ENCODE assay signal across 8 mouse cellular contexts in genomic region chr10:61745133-61745532, GRCm38 (mm10). TPM values are rescaled to one million over a fixed set of nuclear protein-coding genes. Genes with fewer than 3 reads are reported as not detected.
DNase-seq lines count a peak whose midpoint lies in the region; ATAC-seq and TF ChIP-seq lines count a peak whose summit lies in the region.

No protein-coding gene starts in this region.

- no peak overlapping the region for H3K27ac ChIP-seq in intestine, postnatal 0 days (ENCODE audit: low read depth, low read length)
- no peak overlapping the region for H3K27ac ChIP-seq in intestine, embryonic 15.5 days
- no peak overlapping the region for H3K27ac ChIP-seq in ES-Bruce4 (ENCODE audit: insufficient read depth, low read length)

- no peaks in the 10 kb centered on the region for H3K27me3 ChIP-seq in intestine, postnatal 0 days (replicated peaks; ENCODE audit: control insufficient read depth, insufficient read depth, low read length)
- H3K27me3 ChIP-seq in intestine, embryonic 15.5 days (replicated peaks) = no peaks in the 10 kb centered on the region
- no peaks in the 10 kb centered on the region for H3K27me3 ChIP-seq in ES-Bruce4 (ENCODE audit: control insufficient read depth, insufficient read depth, low read length, poor library complexity, severe bottlenecking)

- peaks cover 40% of the 10 kb centered on the region; the same call in 1 of the 2 replicates for H3K36me3 ChIP-seq in intestine, postnatal 0 days (ENCODE audit: control insufficient read depth, insufficient read depth)
- peaks cover 46% of the 10 kb centered on the region for H3K36me3 ChIP-seq in intestine, embryonic 15.5 days
- no peaks in the 10 kb centered on the region for H3K36me3 ChIP-seq in ES-Bruce4 (ENCODE audit: control insufficient read depth, insufficient read depth, low read length, poor library complexity, severe bottlenecking)

- no peak for ATAC-seq in intestine, postnatal 0 days
- no peak for ATAC-seq in intestine, embryonic 15.5 days
- ATAC-seq in frontal cortex, adult (ENCODE audit: low TSS enrichment) = no peak
- ATAC-seq in monocyte, adult 5-6 weeks (replicated peaks; ENCODE audit: insufficient number of reproducible peaks, low FRiP score, low TSS enrichment, poor library complexity, severe bottlenecking) = no peak

- WGBS in intestine, postnatal 0 days = 90% methylated on average over 4 of the region's 4 CpGs
- 90% methylated on average over 4 of the region's 4 CpGs for WGBS in intestine, embryonic 15.5 days

- DNase-seq in 416B (ENCODE audit: low read depth) = peak; percentile 55
- DNase-seq in kidney, postnatal 14 days = peak; percentile 37
- no peak for DNase-seq in layer of hippocampus, postnatal 14 days (ENCODE audit: low spot score in 2 of 2)

- H3K9me3 ChIP-seq in intestine, postnatal 0 days (ENCODE audit: control insufficient read depth) = no peaks in the 10 kb centered on the region
- H3K9me3 ChIP-seq in intestine, embryonic 15.5 days = no peaks in the 10 kb centered on the region
- no peaks in the 10 kb centered on the region for H3K9me3 ChIP-seq in ES-Bruce4 (replicated peaks; ENCODE audit: control insufficient read depth, insufficient read depth, low read length, poor library complexity, severe bottlenecking)

- H3K9ac ChIP-seq in intestine, postnatal 0 days (ENCODE audit: low read depth, low read length) = no peak overlapping the region
- H3K9ac ChIP-seq in intestine, embryonic 15.5 days = no peak overlapping the region
- H3K9ac ChIP-seq in ES-Bruce4 (ENCODE audit: low read depth, poor library complexity, severe bottlenecking) = no peak overlapping the region

- TF ChIP-seq CTCF in intestine, postnatal 0 days (IDR thresholded peaks at IDR 0.05; ENCODE audit: low read depth) = peak; percentile 59
- TF ChIP-seq CTCF in ES-Bruce4 (IDR thresholded peaks at IDR 0.05; ENCODE audit: low read depth, low read length) = peak; percentile 84

- H3K4me3 ChIP-seq in intestine, postnatal 0 days (ENCODE audit: low read depth, low read length) = no peak overlapping the region
- no peak overlapping the region for H3K4me3 ChIP-seq in intestine, embryonic 15.5 days (replicated peaks)
- no peak overlapping the region for H3K4me3 ChIP-seq in ES-Bruce4 (ENCODE audit: low read depth, low read length)

- TF ChIP-seq EP300 in ES-Bruce4 (IDR thresholded peaks at IDR 0.05; ENCODE audit: insufficient read depth, low read depth, low read length) = no peak

- no peaks in the 10 kb centered on the region for H3K4me1 ChIP-seq in intestine, postnatal 0 days (replicated peaks; ENCODE audit: control insufficient read depth, insufficient read depth, low read length)
- H3K4me1 ChIP-seq in intestine, embryonic 15.5 days (replicated peaks) = no peaks in the 10 kb centered on the region
- H3K4me1 ChIP-seq in ES-Bruce4 (ENCODE audit: control insufficient read depth, insufficient read depth, low read length) = no peaks in the 10 kb centered on the region

- H3K4me2 ChIP-seq in intestine, postnatal 0 days (replicated peaks; ENCODE audit: low read depth) = no peak overlapping the region
- H3K4me2 ChIP-seq in intestine, embryonic 15.5 days (replicated peaks) = no peak overlapping the region

- TF ChIP-seq POLR2A in ES-Bruce4 (IDR thresholded peaks at IDR 0.05; ENCODE audit: insufficient read depth, low read length) = no peak

RNA-seq across cellular contexts. Expression of gene Aifm2, which starts 30.1 kb away (rescaled TPM):
- 14.7 and 16.9 TPM in 2 replicates for polyA plus RNA-seq in intestine, postnatal 0 days (2015; fragmentation: Nextera tagmentation; extraction: Ambion mirVana)
- 17.3 and 19.2 TPM in 2 replicates for polyA plus RNA-seq in intestine, embryonic 15.5 days (2015; fragmentation: Nextera tagmentation; extraction: Ambion mirVana)
- 8.2 and 9.5 TPM in 2 replicates for polyA plus RNA-seq in ES-Bruce4 (2011; ENCODE audit: insufficient read depth, insufficient read length, low read depth, missing spikeins)
- total RNA-seq in layer of hippocampus, postnatal 14 days (2021) = 1 to 10 TPM; 5.2 to 5.6 TPM
- 8.5 to 18.3 TPM (median 17.4 TPM) in 3 replicates for total RNA-seq in monocyte, adult 5-6 weeks (2017)

RNA-seq across cellular contexts. Expression of gene H2afy2, which starts 38.8 kb away (rescaled TPM):
- polyA plus RNA-seq in intestine, postnatal 0 days (2015; fragmentation: Nextera tagmentation; extraction: Ambion mirVana) = 21.3 and 23.1 TPM in 2 replicates
- 90.4 and 108 TPM in 2 replicates for polyA plus RNA-seq in intestine, embryonic 15.5 days (2015; fragmentation: Nextera tagmentation; extraction: Ambion mirVana)
- polyA plus RNA-seq in ES-Bruce4 (2011; ENCODE audit: insufficient read depth, insufficient read length, low read depth, missing spikeins) = 16.8 and 21.6 TPM in 2 replicates
- 10 to 100 TPM; 20.2 to 23.4 TPM for total RNA-seq in layer of hippocampus, postnatal 14 days (2021)
- 0.58 TPM in 1 of 3 replicates, not detected in the others for total RNA-seq in monocyte, adult 5-6 weeks (2017)

RNA-seq across cellular contexts. Expression of gene Tysnd1, which starts 49.8 kb away (rescaled TPM):
- polyA plus RNA-seq in intestine, postnatal 0 days (2015; fragmentation: Nextera tagmentation; extraction: Ambion mirVana) = 22.2 and 24.7 TPM in 2 replicates
- polyA plus RNA-seq in intestine, embryonic 15.5 days (2015; fragmentation: Nextera tagmentation; extraction: Ambion mirVana) = 35.4 and 38.0 TPM in 2 replicates
- polyA plus RNA-seq in ES-Bruce4 (2011; ENCODE audit: insufficient read depth, insufficient read length, low read depth, missing spikeins) = 11.2 and 17.2 TPM in 2 replicates
- total RNA-seq in layer of hippocampus, postnatal 14 days (2021) = 10 to 100 TPM; 26.3 to 29.6 TPM
- total RNA-seq in monocyte, adult 5-6 weeks (2017) = 6.6 to 14.0 TPM (median 9.7 TPM) in 3 replicates

Comparison
In these comparisons a context has a peak if more than half of its experiments do, and no peak if none do; other contexts are left out.
1. DNase-seq: peak in 416B (single experiment) and kidney, postnatal 14 days (single experiment); none in layer of hippocampus, postnatal 14 days (0 of 2).